Mouse (Mus musculus) forebrain, embryonic 11.5 days (tissue): ENCODE measurements around the gene Notch2. TPM values are rescaled to one million over a fixed set of nuclear protein-coding genes. Genes with fewer than 3 reads are reported as not detected.
A peak's percentile ranks its signal among the peaks of the same experiment; 100 is the strongest.

Experiments used
- ATAC-seq: fragments of 200-750 bp; cut with Nextera tagmentation; replicated peaks from 2 replicates; pipeline ENCODE4 v1.8.0; 2017; ENCODE audit warnings: moderate TSS enrichment; ENCODE audit not compliant: low FRiP score
- DNase-seq: peaks from one replicate; pipeline ENCODE4 v3.0.0-alpha.2; 2017; ENCODE audit warnings: low spot score
- H3K27ac ChIP-seq: fragments of 300-500 bp; sonication (generic); 2 replicates; pipeline ENCODE4 v1.5.1; 2014; ENCODE audit warnings: low read depth, low read length
- H3K27me3 ChIP-seq: fragments of 300-500 bp; sonication (generic); 2 replicates; pipeline ENCODE4 v1.6.1; 2014; ENCODE audit warnings: mild to moderate bottlenecking, low read length, mixed read lengths; ENCODE audit not compliant: control insufficient read depth, insufficient read depth
- H3K36me3 ChIP-seq: fragments of 300-500 bp; sonication (generic); 2 replicates; pipeline ENCODE4 v1.6.1; 2014; ENCODE audit warnings: mild to moderate bottlenecking, low read length, moderate library complexity, mixed read lengths; ENCODE audit not compliant: control insufficient read depth, insufficient read depth
- H3K4me1 ChIP-seq: fragments of 300-500 bp; sonication (generic); replicated peaks from 2 replicates; pipeline ENCODE4 v1.6.1; 2014; ENCODE audit warnings: low read length, mixed read lengths; ENCODE audit not compliant: control insufficient read depth, insufficient read depth
- H3K4me2 ChIP-seq: fragments of 300-500 bp; sonication (generic); 2 replicates; pipeline ENCODE4 v1.6.1; 2014; ENCODE audit warnings: low read depth, mild to moderate bottlenecking, low read length, moderate library complexity, mixed read lengths; ENCODE audit not compliant: severe bottlenecking
- H3K4me3 ChIP-seq: fragments of 300-500 bp; sonication (generic); 2 replicates; pipeline ENCODE4 v1.5.1; 2014; ENCODE audit warnings: low read depth, low read length
- H3K9ac ChIP-seq: fragments of 300-500 bp; sonication (generic); 2 replicates; pipeline ENCODE4 v1.6.1; 2014; ENCODE audit warnings: low read length
- H3K9me3 ChIP-seq: fragments of 300-500 bp; sonication (generic); 2 replicates; pipeline ENCODE4 v1.6.1; 2016; ENCODE audit warnings: low read length, mixed read lengths; ENCODE audit not compliant: control insufficient read depth
- WGBS: fragments of 180-500 bp; shearing (Covaris S2); extraction: QIAGEN DNeasy Blood & Tissue Kit; methylation state at CpG from one replicate; pipeline ENCODE4 v1.1.7; 2014; 5-methylcytosine and 5-hydroxymethylcytosine counted together
- polyA plus RNA-seq: library from polyadenylated mRNA; unstranded; fragments of >200 nt; fragmentation: Nextera tagmentation; extraction: Ambion mirVana; gene quantifications from 2 replicates; pipeline ENCODE4 v1.2.1, GENCODE M21; 2014

Notch2 gene
- polyA plus RNA-seq, 1 experiment from 2014 or later: 27.6 TPM

- WGBS: 73% methylated on average over 13 of the region's 13 CpGs
- no peaks in the 10 kb centered on the region for H3K9me3 ChIP-seq
- H3K9ac ChIP-seq: no peak overlapping the region
- H3K27me3 ChIP-seq: no peaks in the 10 kb centered on the region
- H3K4me3 ChIP-seq: no peak overlapping the region
- H3K27ac ChIP-seq: no peak overlapping the region
- H3K36me3 ChIP-seq: peaks cover 4% of the 10 kb centered on the region; the same call in 1 of the 2 replicates
- DNase-seq (no peak), ATAC-seq (no peak)
- H3K4me1 ChIP-seq: peaks cover 4% of the 10 kb centered on the region
- no peak overlapping the region for H3K4me2 ChIP-seq
Observed at GRCm38 (mm10) chr3:98084870-98085269, 71.5 kb downstream of the Notch2 start.

DNA sequence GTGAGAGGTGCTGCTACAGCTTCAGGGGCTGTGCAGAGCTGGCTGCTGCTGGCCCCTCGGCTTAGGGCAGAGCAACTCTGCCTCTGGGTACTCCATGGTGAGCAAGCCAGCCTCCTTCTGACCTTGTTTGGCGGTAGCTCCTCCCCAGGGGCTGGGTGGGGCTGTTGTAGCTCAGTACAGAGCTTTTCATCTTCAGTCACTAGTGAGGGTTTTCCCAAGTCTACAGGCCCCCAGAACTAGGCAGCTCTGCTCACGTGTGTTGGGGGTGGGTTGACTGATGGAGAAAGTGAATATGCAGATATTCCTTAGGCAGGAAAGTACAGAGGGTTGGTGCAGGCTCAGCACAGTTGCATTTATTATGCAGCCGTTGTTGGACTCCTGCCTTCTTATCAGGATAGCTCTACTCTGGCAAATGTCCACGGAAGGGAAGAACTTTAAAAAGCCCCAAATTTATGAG is 72.5 kb downstream of the Notch2 start:
- H3K4me1 ChIP-seq: peaks cover 4% of the 10 kb centered on the region

GRCm38 (mm10) chr3:98086441-98086840 is 73.1 kb downstream of the Notch2 start:
- Histone ChIP-seq H3K4me1 (peaks cover 4% of the 10 kb centered on the region), H3K27ac (no peak overlapping the region), H3K9me3 (no peaks in the 10 kb centered on the region), H3K36me3 (peaks cover 4% of the 10 kb centered on the region; the same call in 1 of the 2 replicates), H3K4me3 (no peak overlapping the region), H3K4me2 (no peak overlapping the region), H3K27me3 (no peaks in the 10 kb centered on the region), H3K9ac (no peak overlapping the region)
- DNase-seq (no peak), ATAC-seq (no peak)
- 86% methylated on average over 4 of the region's 4 CpGs for WGBS

More for the DNA sequence above, 72.5 kb downstream of the Notch2 start:
- no peaks in the 10 kb centered on the region for H3K9me3 ChIP-seq
- 52% methylated on average over 5 of the region's 5 CpGs for WGBS
- H3K27ac ChIP-seq: no peak overlapping the region
- H3K4me2 ChIP-seq: no peak overlapping the region
- no peaks in the 10 kb centered on the region for H3K27me3 ChIP-seq
- no peak for DNase-seq
- peaks cover 4% of the 10 kb centered on the region; the same call in 1 of the 2 replicates for H3K36me3 ChIP-seq
- ATAC-seq: no peak
- H3K9ac ChIP-seq: no peak overlapping the region
- no peak overlapping the region for H3K4me3 ChIP-seq

DNA sequence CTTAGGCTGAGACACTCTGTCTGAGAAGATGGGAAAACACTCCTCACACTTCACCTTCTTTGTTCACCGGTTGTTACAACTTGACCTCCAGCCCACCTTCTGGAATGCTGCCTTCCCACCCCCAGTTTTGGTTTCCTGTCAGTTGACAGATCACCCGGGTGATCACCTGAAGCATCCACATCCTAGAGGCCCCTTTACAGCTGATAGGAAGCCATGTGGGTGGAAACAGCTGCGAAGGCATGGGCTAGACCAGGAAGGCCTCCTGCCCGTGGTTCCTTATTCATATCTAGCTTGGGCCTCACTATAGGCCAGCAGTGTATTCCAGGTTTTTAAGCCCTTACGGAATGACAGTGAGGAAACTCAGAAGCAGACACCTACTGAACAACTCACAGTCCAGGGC is 73.5 kb downstream of the Notch2 start:
- H3K4me2 ChIP-seq: no peak overlapping the region
- DNase-seq (no peak), ATAC-seq (no peak)
- no peaks in the 10 kb centered on the region for H3K9me3 ChIP-seq
- H3K9ac ChIP-seq: no peak overlapping the region
- peaks cover 4% of the 10 kb centered on the region for H3K4me1 ChIP-seq
- H3K4me3 ChIP-seq: no peak overlapping the region
- peaks cover 2% of the 10 kb centered on the region; the same call in 1 of the 2 replicates for H3K36me3 ChIP-seq
- no peak overlapping the region for H3K27ac ChIP-seq
- H3K27me3 ChIP-seq: no peaks in the 10 kb centered on the region
- 76% methylated on average over 5 of the region's 5 CpGs for WGBS

DNA sequence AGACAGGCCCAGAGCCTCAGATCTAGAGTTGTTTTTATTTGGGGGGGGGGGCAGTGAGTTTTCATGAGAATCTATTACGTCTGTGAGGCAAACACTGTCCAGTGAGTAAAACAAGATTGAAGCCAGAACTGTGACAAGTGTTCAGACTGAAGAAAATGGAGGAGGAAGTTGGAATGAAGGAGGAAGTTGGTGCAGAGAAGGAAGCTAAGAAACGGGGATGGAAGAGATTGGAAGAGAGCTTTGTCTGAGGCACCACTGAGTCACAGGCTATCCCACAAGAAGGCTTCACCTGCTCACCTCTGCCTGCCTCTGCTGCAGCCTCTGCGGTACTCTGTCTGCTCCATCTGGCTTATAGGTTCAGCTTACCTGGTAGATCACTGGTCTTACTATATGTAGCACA is 74.2 kb downstream of the Notch2 start:
- DNase-seq (no peak), ATAC-seq (no peak)
- WGBS: 88% methylated on average over 3 of the region's 3 CpGs
- Histone ChIP-seq H3K36me3 (no peaks in the 10 kb centered on the region), H3K27ac (no peak overlapping the region), H3K9ac (no peak overlapping the region), H3K4me2 (no peak overlapping the region), H3K27me3 (no peaks in the 10 kb centered on the region), H3K4me3 (no peak overlapping the region), H3K9me3 (no peaks in the 10 kb centered on the region), H3K4me1 (peaks cover 4% of the 10 kb centered on the region)

- Histone ChIP-seq H3K9me3 (no peaks in the 10 kb centered on the region), H3K4me3 (no peak overlapping the region), H3K27ac (no peak overlapping the region), H3K4me1 (peaks cover 5% of the 10 kb centered on the region), H3K27me3 (no peaks in the 10 kb centered on the region), H3K4me2 (no peak overlapping the region), H3K9ac (no peak overlapping the region), H3K36me3 (no peaks in the 10 kb centered on the region)
- ATAC-seq (no peak), DNase-seq (no peak)
- WGBS: 80% methylated on average over 5 of the region's 5 CpGs
Observed at GRCm38 (mm10) chr3:98089702-98090101, 76.4 kb downstream of the Notch2 start.

- no peak for DNase-seq
- Histone ChIP-seq H3K4me3 (no peak overlapping the region), H3K27ac (no peak overlapping the region), H3K27me3 (no peaks in the 10 kb centered on the region), H3K4me2 (no peak overlapping the region), H3K36me3 (no peaks in the 10 kb centered on the region), H3K9me3 (no peaks in the 10 kb centered on the region), H3K9ac (no peak overlapping the region), H3K4me1 (peaks cover 5% of the 10 kb centered on the region)
- 91% methylated on average over 8 of the region's 8 CpGs for WGBS
- ATAC-seq: no peak
Observed at GRCm38 (mm10) chr3:98090129-98090528, 76.8 kb downstream of the Notch2 start.

GRCm38 (mm10) chr3:98092680-98093370 is 79.5 kb downstream of the Notch2 start:
- no peak overlapping the region for H3K9ac ChIP-seq
- no peak for ATAC-seq
- H3K36me3 ChIP-seq: no peaks in the 10 kb centered on the region
- DNase-seq: no peak
- 85% methylated on average over 10 of the region's 10 CpGs for WGBS
- no peak overlapping the region for H3K4me3 ChIP-seq
- no peaks in the 10 kb centered on the region for H3K9me3 ChIP-seq
- no peak overlapping the region for H3K27ac ChIP-seq
- H3K4me2 ChIP-seq: no peak overlapping the region
- H3K4me1 ChIP-seq: peaks cover 5% of the 10 kb centered on the region; the same call in 1 of the 2 replicates
- H3K27me3 ChIP-seq: no peaks in the 10 kb centered on the region

- Histone ChIP-seq H3K27ac (no peak overlapping the region), H3K9ac (no peak overlapping the region)
Observed at GRCm38 (mm10) chr3:98093954-98094353, 80.6 kb downstream of the Notch2 start.

More at GRCm38 (mm10) chr3:98093954-98094353, 80.6 kb downstream of the Notch2 start:
- H3K36me3 ChIP-seq: no peaks in the 10 kb centered on the region
- WGBS: 45% methylated on average over 5 of the region's 5 CpGs
- H3K9me3 ChIP-seq: no peaks in the 10 kb centered on the region
- DNase-seq (no peak), ATAC-seq (peak; percentile 62)
- no peak overlapping the region for H3K4me2 ChIP-seq
- peaks cover 5% of the 10 kb centered on the region; the same call in 1 of the 2 replicates for H3K4me1 ChIP-seq
- H3K4me3 ChIP-seq: no peak overlapping the region
- H3K27me3 ChIP-seq: no peaks in the 10 kb centered on the region
